Mouse (Mus musculus) kidney, adult 2 months (tissue): ENCODE measurements around the gene Pigz.

Source experiments
- CTCF ChIP-seq: fragments of 200-500 bp; conservative IDR thresholded peaks from 2 replicates; pipeline ENCODE4 v1.5.1; 2011; ENCODE audit warnings: low read depth, mild to moderate bottlenecking, control low read depth, low read length, moderate library complexity, mixed read lengths; ENCODE audit not compliant: insufficient read depth, insufficient read length
- POLR2A ChIP-seq: fragments of 200-500 bp; IDR thresholded peaks from one replicate; pipeline ENCODE4 v1.6.1; 2011; ENCODE audit warnings: low read depth, low read length, control low read depth

DNA sequence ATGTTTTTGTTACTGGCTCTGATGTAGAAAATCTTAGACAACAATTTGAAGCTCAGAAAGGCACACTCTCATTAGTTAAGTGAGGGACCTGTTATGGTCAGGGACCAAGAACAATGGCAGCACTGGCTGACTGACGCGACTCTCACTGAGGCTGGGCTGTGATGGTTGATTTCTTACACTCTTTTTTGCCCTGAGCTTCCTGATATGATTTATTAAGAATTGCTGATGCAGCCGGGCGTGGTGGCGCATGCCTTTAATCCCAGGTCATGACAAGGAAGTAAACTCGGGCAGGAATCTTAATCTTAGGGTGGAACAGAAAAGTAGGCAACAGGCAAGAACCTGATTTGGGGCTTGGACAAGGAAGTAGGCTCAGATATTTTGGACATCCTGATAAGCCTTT lies 7.6 kb upstream of the Pigz start:
- TF ChIP-seq CTCF (no peak), POLR2A (no peak)
